Mouse (Mus musculus): ENCODE measurements around the gene BC048562. TPM values are rescaled to one million over a fixed set of nuclear protein-coding genes. Genes with fewer than 3 reads are reported as not detected.

BC048562 gene
- total RNA-seq (2021): not detected

DNA sequence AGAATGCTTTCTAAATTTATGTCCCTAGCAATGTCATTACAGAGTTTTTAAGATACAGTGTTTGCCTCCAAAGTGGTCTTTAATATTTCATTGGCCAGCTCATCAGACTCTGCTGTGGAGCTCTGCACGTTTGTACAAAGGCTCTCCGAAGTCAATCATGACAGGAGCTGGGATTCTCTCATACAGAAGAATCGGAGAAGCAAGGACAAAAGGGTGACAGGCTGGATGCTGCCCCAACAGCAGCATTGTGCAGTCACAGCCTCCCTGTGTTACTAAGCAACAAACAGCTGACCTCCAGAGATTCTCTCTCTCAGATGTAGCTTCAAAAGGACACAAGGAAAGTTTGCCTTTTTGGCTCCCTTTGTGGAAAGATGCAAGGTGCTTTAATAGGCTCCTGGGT is at the start of gene BC048562:
Gene BC048562, plus strand, starts transcription at position 301 of the 400 bp plus-strand sequence.
- DNase-seq (ENCODE audit: extremely low spot score in 1 of 2, low spot score in 1 of 2): no peak

DNA sequence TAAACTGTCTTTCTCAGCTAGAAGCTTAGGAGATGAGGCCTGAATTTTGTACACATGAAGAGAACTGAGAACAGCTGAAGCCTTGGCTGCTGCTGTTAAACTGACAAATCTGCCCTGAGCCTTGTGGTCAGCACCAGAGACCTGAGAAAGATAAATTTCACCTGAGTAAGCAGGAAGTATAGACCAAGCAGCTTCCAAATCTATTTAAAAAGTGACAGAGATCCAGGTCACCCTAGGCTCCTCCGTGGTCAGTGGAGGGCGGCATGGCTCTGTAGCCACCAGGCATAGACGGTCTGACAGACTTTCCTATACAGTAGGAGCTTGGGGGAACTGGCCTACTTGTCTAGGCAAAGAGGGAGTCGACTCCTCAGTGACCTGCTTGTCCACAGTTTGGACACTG is 49.5 kb upstream of the BC048562 start:
- DNase-seq (ENCODE audit: extremely low spot score in 1 of 2, low spot score in 1 of 2): no peak

DNA sequence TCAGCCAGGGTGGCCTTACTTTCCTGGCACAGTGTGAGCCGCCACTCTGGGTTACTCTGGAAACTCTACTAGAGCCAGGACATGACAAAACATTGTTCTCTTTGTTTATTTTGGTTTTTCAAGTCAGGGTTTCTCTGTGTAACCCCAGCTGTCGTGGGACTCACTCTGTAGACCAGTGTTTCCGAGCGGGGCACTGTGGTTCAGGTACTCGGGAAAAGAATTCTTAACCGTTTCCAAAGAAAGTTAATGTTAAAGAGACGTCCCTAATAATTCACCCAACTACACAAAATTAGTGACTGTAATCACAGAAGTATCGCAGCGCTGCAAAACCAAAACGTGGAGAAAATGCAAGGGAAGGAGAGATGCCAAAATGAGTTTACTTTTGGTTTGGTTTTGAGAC is 47.7 kb upstream of the BC048562 start:
- no peak for DNase-seq (ENCODE audit: extremely low spot score in 1 of 2, low spot score in 1 of 2)

DNA sequence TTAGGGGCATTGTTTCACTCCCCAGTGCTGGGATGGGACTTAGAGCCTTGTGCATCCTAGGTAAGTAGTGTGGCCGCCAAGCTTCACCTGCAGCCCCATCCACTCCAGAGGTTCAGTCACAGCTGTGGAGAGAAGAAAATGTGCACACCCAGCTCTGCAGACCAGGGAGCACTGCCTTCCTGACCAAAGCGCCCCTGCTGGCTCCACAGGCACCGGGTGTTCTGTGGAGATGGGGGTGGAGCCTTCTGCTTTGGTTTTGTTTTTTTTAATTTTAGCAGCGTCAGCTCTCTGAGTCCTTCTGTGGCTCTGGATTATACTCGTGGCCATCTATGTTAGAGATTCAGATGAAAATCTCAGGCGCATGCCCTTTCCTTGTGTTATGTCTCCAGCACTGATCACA is 47.1 kb upstream of the BC048562 start:
- no peak for DNase-seq (ENCODE audit: extremely low spot score in 1 of 2, low spot score in 1 of 2)

DNA sequence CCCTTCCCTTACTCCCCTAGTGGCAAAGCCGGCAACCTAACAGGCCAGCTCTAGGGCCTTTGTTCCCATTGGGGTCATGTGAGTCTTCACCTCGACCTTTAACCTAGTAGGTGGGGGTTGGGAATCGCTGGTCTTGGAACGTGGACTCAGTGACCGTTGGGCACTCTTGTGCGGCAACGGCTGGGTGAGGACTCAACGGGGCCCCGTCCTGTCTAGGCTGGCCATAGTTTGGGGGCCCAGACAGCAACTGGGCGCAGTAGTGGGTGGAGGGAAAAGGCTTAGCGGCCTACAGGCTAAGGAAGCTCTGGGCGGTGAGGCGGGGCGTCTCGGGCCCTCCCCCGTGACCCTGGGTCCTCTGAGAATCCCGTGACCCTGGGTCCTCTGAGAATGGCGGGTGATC is 43.6 kb upstream of the BC048562 start, which contains the start of gene 1700102P08Rik:
Gene 1700102P08Rik, plus strand, starts transcription at position 130 of the 400 bp plus-strand sequence.
- DNase-seq (ENCODE audit: extremely low spot score in 1 of 2, low spot score in 1 of 2): no peak

DNA sequence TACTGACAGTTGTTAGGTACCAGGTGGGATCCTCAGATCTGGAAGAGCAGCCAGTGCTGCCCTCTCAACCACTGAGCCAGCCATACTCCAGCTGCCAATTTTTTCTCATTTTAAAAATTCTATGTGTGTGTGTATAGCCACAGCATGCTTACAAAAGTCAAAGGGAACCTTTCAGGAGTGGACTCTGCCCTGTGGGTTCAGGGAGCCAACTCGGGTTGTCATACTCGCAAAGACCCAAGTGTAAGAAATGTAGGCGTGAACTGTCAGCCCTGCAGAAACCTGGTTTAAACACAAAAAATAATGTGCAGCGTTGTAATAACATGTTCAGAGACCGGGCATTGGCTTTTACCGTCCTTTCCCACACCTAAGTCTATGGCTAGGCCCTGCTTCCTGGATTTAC is 42.1 kb upstream of the BC048562 start:
- no peak for DNase-seq (ENCODE audit: extremely low spot score in 1 of 2, low spot score in 1 of 2)

DNA sequence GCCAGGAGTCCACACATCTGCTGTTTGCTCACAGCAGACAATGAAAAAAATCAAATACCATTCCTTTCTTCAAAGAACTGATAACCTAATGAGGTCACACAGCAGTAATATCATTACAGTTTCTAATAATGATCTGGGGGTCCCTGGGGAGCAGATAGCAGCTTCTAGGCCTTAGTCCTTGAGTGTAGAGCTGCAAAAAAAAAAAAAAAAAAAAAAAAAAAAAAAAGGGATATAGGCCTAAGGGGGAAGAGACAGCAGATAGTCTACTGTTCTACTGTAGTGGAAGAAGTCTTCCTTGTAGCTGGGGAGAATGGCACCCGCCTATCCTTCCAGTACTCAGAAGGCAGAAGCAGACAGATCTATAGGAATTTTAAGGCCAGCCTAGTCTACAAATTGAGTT is 40.9 kb upstream of the BC048562 start:
- DNase-seq (ENCODE audit: extremely low spot score in 1 of 2, low spot score in 1 of 2): no peak

DNA sequence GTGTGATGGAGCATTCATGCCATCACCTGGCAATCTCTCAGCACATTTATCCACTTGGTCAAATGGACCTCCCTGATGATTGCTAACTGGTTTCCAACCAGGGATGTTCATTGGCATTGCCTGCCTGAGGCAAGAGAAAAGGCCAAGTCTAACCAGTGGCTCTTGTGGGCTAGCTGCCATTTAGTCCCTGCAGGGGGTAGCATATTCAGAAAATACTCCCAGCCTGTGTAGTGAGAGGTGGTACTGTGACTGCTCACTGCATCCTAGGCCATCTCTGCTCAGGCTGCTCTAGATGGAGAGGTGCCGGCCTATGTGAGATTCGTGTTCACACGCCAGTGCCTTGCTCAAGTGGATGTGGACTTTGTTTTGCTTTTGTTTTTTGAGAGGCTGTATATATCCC is 38.0 kb upstream of the BC048562 start:
- no peak for DNase-seq (ENCODE audit: extremely low spot score in 1 of 2, low spot score in 1 of 2)

DNA sequence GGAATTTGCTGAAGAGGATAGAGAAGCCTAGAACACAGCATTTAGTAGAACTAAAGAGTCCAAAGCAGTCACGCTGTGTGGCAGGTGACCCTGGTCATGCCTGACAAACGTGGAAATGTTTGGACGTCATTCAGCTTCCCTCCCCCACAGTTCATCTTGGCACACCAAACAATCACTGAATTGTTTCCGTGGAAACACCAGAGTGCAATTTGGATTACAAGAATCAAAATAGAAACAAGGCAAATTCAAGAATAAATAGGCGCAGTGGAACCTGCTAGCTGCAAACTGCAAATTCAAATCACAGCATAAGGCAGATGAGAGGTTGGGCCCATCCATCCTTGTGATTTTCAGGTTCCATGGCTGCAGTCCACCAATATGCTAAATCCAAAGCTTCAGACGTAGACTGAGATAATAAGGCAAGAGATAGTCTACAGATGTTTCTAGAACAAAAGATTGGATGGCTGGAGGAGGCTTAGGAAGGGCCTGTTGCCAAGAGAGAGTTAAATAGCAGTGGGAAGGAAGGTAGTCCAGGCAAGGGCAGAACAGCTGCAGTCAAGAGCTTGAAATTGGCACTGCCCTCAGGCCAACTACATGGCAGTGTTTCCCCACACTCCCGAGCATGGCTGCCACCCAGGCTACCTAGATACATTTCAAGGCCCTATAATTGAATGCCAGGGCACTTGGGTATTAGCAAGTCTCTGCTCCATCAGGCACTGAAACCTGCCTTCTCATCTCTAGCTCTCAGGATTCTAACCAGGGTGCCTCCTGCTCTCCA is 34.9 kb upstream of the BC048562 start:
- peak; percentile 27 to 51 for DNase-seq (ENCODE audit: extremely low spot score in 1 of 2, low spot score in 1 of 2)

DNA sequence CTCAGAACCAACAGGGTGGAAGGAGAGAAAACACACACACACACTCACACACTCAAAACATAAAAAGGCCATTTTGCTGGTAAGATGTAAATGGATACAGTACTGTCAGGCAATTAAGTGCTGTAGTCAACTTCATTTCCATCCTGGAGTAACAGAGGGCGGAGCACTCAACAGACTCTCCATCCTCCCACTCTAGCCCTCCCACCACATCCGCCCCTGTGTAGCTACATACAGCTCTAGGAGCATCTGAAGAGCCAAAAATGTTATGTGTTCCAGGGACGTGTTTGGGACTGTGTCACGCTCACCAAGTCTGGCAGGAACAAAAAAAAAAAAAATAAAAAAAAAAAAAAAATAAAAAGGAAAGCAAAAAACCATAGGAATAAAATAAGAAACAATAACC is 33.2 kb upstream of the BC048562 start:
- no peak for DNase-seq (ENCODE audit: extremely low spot score in 1 of 2, low spot score in 1 of 2)

DNA sequence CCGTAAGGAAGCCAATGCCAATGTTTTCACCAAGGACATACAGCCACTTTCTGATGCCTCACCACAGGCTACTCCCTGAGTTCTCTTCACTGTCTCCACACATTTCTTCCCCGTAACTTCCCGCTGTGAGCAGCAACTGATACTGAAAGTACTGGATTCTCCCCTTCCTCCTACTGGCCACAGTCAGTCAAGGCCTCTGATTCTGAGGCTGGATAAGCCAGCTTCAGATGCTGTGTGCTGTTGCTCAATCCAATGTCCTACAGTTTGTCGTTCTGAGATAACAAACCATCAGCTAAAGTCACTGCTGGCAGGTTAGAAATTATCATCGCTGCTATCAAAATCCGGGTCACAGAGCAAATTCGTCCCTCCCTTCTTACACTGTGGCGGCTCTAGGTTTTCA is 31.8 kb upstream of the BC048562 start:
- DNase-seq (ENCODE audit: extremely low spot score in 1 of 2, low spot score in 1 of 2): no peak

DNA sequence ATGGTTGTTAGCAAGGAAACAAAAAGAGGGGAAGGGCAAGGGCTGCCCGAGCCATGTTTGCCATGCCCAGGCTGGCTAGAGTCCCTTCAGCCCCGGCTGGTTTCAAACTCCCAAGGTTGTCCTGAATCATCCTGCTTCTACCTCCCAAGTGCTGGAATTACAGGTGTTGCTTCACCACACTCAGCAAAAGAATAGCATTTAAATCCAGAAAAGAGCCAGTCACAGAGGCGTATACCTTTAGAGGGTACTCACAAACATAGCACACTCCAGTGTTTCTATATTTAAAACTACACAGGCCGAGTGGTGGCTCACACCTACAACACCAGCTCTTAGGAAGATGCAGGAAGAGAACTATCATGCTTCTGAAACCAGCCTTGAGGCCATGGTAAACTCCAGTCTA is 26.7 kb upstream of the BC048562 start:
- DNase-seq (ENCODE audit: extremely low spot score in 1 of 2, low spot score in 1 of 2): no peak

DNA sequence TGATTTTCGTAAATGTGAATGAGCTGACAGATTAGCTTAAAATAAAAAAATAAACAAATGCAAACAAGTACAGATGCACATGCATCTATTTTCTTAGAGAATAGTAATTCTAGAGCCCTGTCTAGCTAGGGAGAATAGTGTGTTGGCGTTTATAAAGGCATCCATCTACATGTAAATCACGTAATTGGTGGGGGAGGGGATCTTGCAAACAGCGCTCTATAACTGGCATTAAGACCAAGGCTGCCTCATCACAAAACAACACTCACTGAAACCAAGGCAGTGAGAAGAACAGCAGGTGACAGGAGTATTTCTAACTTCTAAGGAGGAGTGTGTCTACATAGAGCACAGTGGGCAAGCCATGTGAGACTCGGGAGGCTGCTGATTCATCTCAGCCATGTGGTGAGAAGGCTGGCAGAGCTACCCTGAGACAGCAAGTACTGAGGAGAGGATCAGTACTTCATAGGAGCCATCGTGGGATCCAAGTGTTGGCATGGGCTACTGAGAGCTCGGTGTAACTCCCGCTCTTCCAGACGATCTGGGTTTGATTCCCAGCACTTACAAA is 24.8 kb upstream of the BC048562 start:
- DNase-seq (ENCODE audit: extremely low spot score in 1 of 2, low spot score in 1 of 2): no peak

DNA sequence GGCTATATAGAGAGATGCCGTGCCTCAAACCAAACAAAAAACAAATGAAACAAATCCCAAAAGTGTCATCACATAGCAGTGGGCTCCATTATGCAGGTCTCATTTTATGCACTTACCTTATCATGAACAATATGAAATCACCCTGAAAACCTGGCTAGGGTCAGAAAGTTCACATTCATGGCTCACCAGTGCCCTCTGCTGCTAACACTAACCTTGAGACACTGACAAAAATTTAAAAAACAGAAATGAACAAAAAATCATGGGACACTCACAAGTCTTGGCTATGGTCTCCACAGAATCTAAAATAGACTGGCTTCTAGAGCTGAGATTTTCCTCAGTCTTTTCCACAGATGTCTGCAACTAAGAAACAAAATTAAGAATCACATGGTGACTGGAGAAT is 24.1 kb upstream of the BC048562 start:
- DNase-seq (ENCODE audit: extremely low spot score in 1 of 2, low spot score in 1 of 2): peak in 1 of 2 experiments; percentile 48

DNA sequence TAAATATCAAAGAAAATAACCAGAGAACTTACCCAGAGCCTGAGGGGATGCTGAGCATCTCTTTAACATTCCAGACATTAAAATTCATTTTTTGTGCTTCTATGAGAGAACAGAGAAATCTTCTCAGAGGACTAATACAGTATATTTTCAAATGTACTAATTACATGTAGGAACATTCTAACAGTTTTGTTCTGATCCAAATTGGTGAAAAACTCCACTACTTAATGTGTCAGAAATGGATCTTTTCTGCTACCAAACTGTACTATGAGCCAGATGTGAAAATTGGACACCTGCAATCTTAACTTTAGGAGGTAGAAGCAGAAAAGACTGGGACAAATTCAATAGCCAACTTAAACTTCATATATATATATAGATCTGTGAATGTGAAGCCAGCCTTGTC is 7.9 kb upstream of the BC048562 start, which contains the start of gene Ccdc36:
Gene Ccdc36, minus strand, starts transcription at position 101 of the 400 bp plus-strand sequence.
- DNase-seq (ENCODE audit: extremely low spot score in 1 of 2, low spot score in 1 of 2): no peak

DNA sequence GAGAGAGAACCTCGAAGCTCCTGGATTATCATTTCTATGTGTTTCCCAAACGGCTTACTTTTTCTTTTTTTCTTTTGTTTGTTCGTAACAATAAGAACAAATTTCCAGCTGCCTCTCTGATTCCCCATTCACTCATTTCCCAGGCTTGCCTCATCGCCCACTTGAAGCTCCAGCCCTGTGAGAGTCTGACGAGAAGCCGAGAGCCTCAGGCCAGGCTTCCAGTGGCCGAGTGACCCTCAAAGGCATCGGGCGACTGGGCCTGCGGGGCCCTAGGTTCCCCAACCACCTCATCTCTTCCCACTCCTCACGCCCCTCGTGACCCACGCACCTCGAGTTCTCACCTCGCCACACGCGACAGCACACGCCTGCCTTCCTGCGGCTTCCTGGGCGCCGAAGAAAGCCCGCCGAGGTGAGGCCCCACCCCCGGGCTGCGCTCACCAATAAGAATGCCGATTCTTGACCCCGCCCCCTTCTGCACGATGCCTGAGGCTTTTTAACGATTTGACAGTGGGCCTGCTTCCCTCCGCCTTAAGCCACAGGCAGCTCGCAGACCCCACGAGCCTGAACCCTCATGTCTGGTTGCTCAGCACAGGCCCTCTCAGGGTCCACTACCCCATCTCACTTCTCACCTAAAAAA is 4.7 kb upstream of the BC048562 start:
- DNase-seq (ENCODE audit: extremely low spot score in 1 of 2, low spot score in 1 of 2): no peak

DNA sequence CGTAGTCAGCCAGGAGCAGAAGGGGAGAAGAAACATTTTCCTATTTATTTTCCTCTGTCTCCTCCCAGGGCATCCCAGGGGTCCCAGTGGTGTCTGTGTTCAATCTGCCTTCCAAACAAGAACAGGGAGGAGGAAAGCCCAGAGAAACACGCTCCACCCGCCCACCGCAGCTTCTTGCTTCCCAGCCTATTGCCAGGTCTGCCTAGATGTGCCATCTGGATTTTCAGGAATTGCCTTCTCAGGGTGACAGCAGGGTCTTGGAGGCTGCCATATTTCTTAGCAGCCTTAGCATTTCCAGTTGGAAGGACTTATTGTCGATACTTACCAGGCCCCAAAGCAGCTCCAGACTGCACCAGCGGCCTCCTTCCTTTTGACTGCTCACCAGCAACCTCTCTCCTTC is 2.9 kb downstream of the BC048562 start:
- no peak for DNase-seq (ENCODE audit: extremely low spot score in 1 of 2, low spot score in 1 of 2)

DNA sequence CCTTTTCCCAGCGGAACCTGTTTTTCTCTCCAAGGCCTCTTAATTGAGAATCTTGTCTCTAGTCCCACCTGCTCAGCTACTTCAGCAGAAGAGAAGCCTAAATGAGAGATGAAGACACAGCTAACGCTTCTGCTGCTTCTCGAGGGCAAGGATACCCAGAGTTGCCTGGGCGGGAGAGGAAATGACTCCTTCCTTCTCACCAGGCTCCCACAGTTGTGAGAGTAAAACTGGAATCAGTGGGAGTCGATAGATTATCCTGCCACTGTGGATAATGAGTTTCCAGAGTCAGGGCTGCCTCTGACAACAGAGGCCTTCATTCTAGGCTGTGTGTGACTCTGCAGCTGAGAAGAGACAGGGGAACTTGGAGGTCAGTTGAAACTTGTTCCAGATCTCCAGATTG is 4.2 kb downstream of the BC048562 start:
- DNase-seq (ENCODE audit: extremely low spot score in 1 of 2, low spot score in 1 of 2): no peak

DNA sequence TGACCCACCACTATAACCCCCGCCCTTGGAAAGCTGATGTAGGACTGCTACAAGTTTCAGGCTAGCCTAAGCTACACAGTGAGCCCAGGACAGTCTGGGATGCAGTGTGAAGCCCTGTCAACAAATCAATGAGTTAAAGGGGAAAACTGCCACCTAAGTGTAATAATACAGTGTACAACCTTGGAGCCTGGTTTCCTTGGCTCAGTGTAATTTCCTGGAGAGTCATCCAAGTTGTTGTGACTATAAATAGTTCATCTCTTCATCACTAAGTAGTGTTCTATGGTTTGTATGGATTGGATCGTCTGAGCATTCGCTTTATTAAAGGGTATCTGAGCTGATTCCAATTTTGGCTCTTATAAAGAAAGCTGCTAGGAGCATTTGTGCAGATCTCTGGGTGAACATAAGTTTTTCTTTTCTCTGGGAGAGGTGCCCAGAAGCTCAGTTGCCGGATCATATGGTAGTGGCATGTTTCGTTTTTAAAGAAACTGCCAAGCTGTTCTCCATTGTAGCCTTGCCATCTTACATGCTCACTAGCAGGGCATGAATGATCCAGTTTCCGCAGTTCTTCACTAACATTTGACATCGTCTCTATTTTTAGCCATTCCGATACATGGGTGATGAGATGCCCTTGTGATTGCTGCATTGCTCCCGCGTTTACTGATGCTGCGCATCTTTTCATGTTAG is 5.1 kb downstream of the BC048562 start:
- DNase-seq (ENCODE audit: extremely low spot score in 1 of 2, low spot score in 1 of 2): no peak

DNA sequence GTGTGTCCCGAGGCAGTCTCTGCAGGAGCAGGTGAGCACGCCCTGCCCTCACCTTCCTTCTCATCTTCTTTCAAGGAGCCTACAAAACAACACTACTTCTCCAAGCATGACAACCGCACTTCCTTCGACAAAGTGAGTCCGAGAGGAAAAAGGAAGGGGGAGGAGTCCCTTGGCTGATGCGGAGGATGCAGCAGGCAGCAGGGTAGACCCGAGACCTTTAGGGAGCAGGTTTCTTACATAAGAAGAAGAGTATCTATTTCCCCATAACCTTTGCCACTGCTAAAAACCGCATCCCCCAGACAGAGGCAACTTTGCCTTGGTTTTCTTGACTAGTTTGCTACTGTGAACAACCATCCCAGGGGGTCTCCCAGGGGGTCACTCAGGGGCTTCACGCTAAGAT is 8.8 kb downstream of the BC048562 start:
- no peak for DNase-seq (ENCODE audit: extremely low spot score in 1 of 2, low spot score in 1 of 2)

DNA sequence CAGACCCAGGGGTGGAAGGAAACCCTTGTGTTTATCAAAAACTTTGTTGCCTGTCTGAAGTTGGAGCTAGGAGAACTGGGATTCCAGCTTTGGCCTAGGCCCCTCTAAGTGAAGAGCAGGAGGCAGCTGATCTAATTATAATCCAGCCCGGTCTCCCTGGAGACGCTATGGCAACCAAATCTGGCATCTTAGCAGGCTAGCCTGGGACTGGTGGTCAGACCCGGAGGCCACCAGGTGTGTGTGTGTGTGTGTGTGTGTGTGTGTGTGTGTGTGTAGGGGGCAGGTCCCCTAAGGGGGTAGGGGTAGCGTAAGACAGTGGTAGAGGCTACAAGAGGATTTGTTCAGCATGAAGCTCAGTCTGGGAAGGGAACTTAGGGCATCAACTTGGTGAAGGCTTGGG is 13.6 kb downstream of the BC048562 start:
- DNase-seq (ENCODE audit: extremely low spot score in 1 of 2, low spot score in 1 of 2): peak in 1 of 2 experiments; percentile 56
